Mouse (Mus musculus) liver, embryonic 14.5 days (tissue): ENCODE data around the gene Dppa4. TPM values are rescaled to one million over a fixed set of nuclear protein-coding genes. Genes with fewer than 3 reads are reported as not detected.
"Not testable (repeated sequence)": the region's sequence is repeated elsewhere in the genome, so short reads cannot be mapped to it uniquely, and the experiment has no call there.

Source experiments
- ATAC-seq: fragments of 200-750 bp; cut with Nextera tagmentation; 2 replicates; pipeline ENCODE4 v1.8.0; 2017; ENCODE audit warnings: moderate number of reproducible peaks, mild to moderate bottlenecking, moderate library complexity; ENCODE audit not compliant: insufficient read depth
- DNase-seq, 3 experiments: peaks; one replicate each; pipeline ENCODE4 v3.0.0-alpha.2; 2012 to 2013; ENCODE audit warnings: low read depth in 3 of 3, low spot score in 3 of 3
- H3K27ac ChIP-seq: fragments of 300-500 bp; sonication (generic); 2 replicates; pipeline ENCODE4 v1.5.1; 2014; ENCODE audit warnings: moderate library complexity, mild to moderate bottlenecking, control low read depth, inconsistent platforms
- H3K27me3 ChIP-seq: fragments of 300-500 bp; sonication (generic); 2 replicates; pipeline ENCODE4 v1.6.1; 2014; ENCODE audit warnings: mild to moderate bottlenecking, low read length, moderate library complexity; ENCODE audit not compliant: control insufficient read depth, insufficient read depth
- H3K36me3 ChIP-seq: fragments of 300-500 bp; sonication (generic); replicated peaks from 2 replicates; pipeline ENCODE4 v1.6.1; 2014; ENCODE audit warnings: low read depth; ENCODE audit not compliant: control insufficient read depth, insufficient read depth
- H3K4me1 ChIP-seq, 2 experiments: fragments of 200-500 bp in 1 of 2; fragments of 300-500 bp in 1 of 2; sonication (generic) in 1 of 2; replicated peaks; 2 replicates each; pipeline ENCODE4 v1.6.1; 2012 to 2014; ENCODE audit warnings: antibody characterized with exemption in 1 of 2, inconsistent platforms in 1 of 2, low read length in 1 of 2; ENCODE audit not compliant: control insufficient read depth in 2 of 2, insufficient read depth in 2 of 2
- H3K4me2 ChIP-seq: fragments of 300-500 bp; sonication (generic); 2 replicates; pipeline ENCODE4 v1.6.1; 2014; ENCODE audit warnings: low read depth, mild to moderate bottlenecking, control low read depth, moderate library complexity
- H3K4me3 ChIP-seq, 2 experiments: fragments of 200-500 bp in 1 of 2; fragments of 300-500 bp in 1 of 2; sonication (generic) in 1 of 2; 2 replicates each; pipeline ENCODE4 v1.5.1; 2012 to 2014; ENCODE audit warnings: low read depth in 2 of 2, low read length in 2 of 2, mild to moderate bottlenecking in 2 of 2, control low read depth in 1 of 2, inconsistent platforms in 1 of 2, moderate library complexity in 1 of 2; ENCODE audit not compliant: insufficient read depth in 1 of 2
- H3K9ac ChIP-seq: fragments of 300-500 bp; sonication (generic); replicated peaks from 2 replicates; pipeline ENCODE4 v1.6.1; 2014; ENCODE audit warnings: mild to moderate bottlenecking, control low read depth, moderate library complexity
- H3K9me3 ChIP-seq: fragments of 300-500 bp; sonication (generic); 2 replicates; pipeline ENCODE4 v1.6.1; 2016; ENCODE audit warnings: low read length, mixed read lengths; ENCODE audit not compliant: control insufficient read depth
- CTCF ChIP-seq: IDR thresholded peaks from 2 replicates; pipeline ENCODE4 v1.5.1; 2016; ENCODE audit warnings: antibody characterized with exemption, low read depth, control low read depth
- EP300 ChIP-seq: IDR thresholded peaks from 2 replicates; pipeline ENCODE4 v1.6.1; 2016; ENCODE audit warnings: antibody characterized with exemption, low read depth
- WGBS: fragments of 180-500 bp; shearing (Covaris S2); extraction: QIAGEN DNeasy Blood & Tissue Kit; methylation state at CpG from one replicate; pipeline ENCODE4 v1.1.7; 2014; ENCODE audit not compliant: insufficient replicate concordance; 5-methylcytosine and 5-hydroxymethylcytosine counted together
- polyA plus RNA-seq, 2 experiments: library from polyadenylated mRNA; depleted of rRNA in 1 of 2; stranded (reverse) in 1 of 2; unstranded in 1 of 2; fragments of >200 nt; fragmentation: Nextera tagmentation in 1 of 2; extraction: Ambion mirVana in 1 of 2; gene quantifications; 2 replicates each; pipeline versions ENCODE4 v1.2.1 to v1.2.3; 2012 to 2014

Dppa4 gene
- polyA plus RNA-seq, 2 experiments, result not detected

- DNase-seq, result no peak
- Histone ChIP-seq H3K4me1 (no peaks in the 10 kb centered on the region), H3K27me3 (no peaks in the 10 kb centered on the region), H3K4me2 (no peak overlapping the region), H3K27ac (no peak overlapping the region), H3K4me3 (no peak overlapping the region), H3K36me3 (no peaks in the 10 kb centered on the region), H3K9ac (no peak overlapping the region), H3K9me3 (no peaks in the 10 kb centered on the region)
- 47% methylated on average over 3 of the region's 3 CpGs for WGBS
- ATAC-seq, result no peak
- TF ChIP-seq EP300 (no peak), CTCF (no peak)
These were observed 20.4 kb downstream of the Dppa4 start for GRCm38 (mm10) chr16:48303983-48304382.

GRCm38 (mm10) chr16:48308916-48309315 lies 25.4 kb downstream of the Dppa4 start:
- not testable (repeated sequence) for H3K36me3 ChIP-seq, H3K9me3 ChIP-seq, H3K4me2 ChIP-seq, H3K4me1 ChIP-seq, H3K9ac ChIP-seq, H3K4me3 ChIP-seq, H3K27me3 ChIP-seq, DNase-seq, H3K27ac ChIP-seq, ATAC-seq
- WGBS, result 75% methylated on average over 10 of the region's 10 CpGs

DNA sequence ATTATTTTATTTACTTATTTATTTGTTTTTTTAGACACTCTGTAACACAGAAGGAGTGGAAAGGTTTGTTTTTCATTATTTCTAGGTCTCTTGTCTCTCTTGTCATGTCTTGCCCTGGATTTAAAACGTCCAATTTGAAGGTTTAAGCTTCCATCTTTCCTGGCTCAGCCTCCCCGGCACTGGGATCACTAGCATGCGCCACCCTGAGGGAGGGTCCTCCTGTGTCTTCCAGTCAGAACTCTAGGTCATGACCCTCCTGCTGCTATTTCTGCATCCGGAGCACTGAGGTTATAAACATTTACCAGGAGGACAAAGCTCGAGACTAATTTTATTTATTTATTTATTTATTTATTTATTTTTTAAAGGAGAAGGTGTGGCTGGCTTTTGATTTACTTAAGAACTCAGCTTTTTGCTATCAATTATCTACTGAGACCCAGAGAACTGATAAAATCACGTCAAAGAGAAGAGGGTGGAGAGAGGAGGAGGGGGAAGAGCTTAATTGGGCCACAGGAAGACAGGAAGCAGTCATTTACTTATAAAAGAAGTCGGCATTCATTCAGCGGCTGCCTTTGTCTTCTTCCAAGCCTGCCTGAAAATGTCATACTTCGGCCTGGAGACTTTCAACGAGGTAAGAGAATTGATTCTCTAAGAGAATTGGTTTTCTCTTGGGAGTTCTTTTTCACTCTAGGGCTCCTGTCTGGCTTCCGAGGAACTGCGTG lies 26.5 kb downstream of the Dppa4 start:
- Histone ChIP-seq H3K9ac (no peak overlapping the region), H3K4me3 (no peak overlapping the region), H3K27me3 (no peaks in the 10 kb centered on the region), H3K4me2 (no peak overlapping the region), H3K9me3 (no peaks in the 10 kb centered on the region), H3K36me3 (no peaks in the 10 kb centered on the region), H3K4me1 (no peaks in the 10 kb centered on the region), H3K27ac (no peak overlapping the region)
- WGBS, result 66% methylated on average over 12 of the region's 12 CpGs
- TF ChIP-seq EP300 (no peak), CTCF (no peak)
- ATAC-seq (no peak), DNase-seq (no peak)

DNA sequence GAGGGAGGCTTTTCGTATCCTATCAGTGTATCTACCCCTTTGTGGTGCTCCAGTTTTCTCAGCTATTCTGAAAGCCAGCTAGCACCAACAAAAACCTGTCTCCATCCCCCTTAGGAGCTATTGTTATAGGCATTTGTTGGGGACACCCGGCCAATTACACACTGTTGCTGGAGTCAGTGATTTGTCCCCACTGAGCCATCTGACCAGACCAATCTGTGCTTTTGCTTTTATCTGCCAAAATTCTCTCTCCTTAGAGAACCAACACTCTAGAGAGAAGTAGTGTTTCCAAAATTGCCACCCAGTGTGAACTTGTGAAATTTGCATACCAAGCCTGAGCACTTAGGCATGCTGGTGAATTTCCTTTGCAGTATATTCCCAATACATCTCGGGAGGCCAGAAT lies 31.8 kb downstream of the Dppa4 start:
- TF ChIP-seq EP300 (no peak), CTCF (no peak)
- ATAC-seq, result no peak

DNA sequence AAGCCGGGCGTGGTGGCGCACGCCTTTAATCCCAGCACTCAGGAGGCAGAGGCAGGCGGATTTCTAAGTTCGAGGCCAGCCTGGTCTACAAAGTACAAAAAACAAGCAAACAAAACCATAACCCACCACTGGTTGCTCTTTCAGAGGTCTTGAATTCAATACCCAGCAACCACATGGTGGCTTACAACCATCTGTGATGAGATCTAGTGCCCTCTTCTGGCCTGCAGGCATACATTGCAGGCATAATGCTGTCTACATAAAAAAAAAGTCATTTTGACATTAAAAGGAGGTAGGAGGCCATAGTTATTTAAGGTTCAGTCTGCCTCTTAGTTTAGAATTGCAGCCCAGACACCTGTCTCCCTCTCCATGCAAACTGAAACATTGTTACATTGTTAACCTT lies 37.2 kb downstream of the Dppa4 start:
- Histone ChIP-seq H3K27ac (no peak overlapping the region), H3K4me2 (no peak overlapping the region), H3K4me1 (no peaks in the 10 kb centered on the region), H3K4me3 (no peak overlapping the region), H3K9me3 (no peaks in the 10 kb centered on the region), H3K36me3 (no peaks in the 10 kb centered on the region), H3K9ac (no peak overlapping the region), H3K27me3 (no peaks in the 10 kb centered on the region)
- WGBS, result 76% methylated on average over 6 of the region's 6 CpGs
- DNase-seq, result no peak
- no peak for ATAC-seq
- no peak for TF ChIP-seq EP300
- TF ChIP-seq CTCF, result peak; percentile 41; the same call in 1 of the 2 replicates

More for the DNA sequence above, 31.8 kb downstream of the Dppa4 start:
- no peak overlapping the region for H3K4me2 ChIP-seq
- no peak overlapping the region for H3K4me3 ChIP-seq
- no peaks in the 10 kb centered on the region for H3K36me3 ChIP-seq
- H3K27me3 ChIP-seq, result no peaks in the 10 kb centered on the region
- H3K9ac ChIP-seq, result no peak overlapping the region
- DNase-seq, result no peak
- no peak overlapping the region for H3K27ac ChIP-seq
- WGBS, result 68% methylated on average over 3 of the region's 3 CpGs
- H3K9me3 ChIP-seq, result no peaks in the 10 kb centered on the region
- H3K4me1 ChIP-seq, result no peaks in the 10 kb centered on the region
